Mouse (Mus musculus) liver, embryonic 11.5 days (tissue): ENCODE measurements around the gene Mrvi1. TPM values are rescaled to one million over a fixed set of nuclear protein-coding genes. Genes with fewer than 3 reads are reported as not detected.

Experiments
- ATAC-seq: fragments of 200-750 bp; cut with Nextera tagmentation; replicated peaks from 2 replicates; pipeline ENCODE4 v1.8.0; 2017; ENCODE audit warnings: moderate number of reproducible peaks, mild to moderate bottlenecking, moderate TSS enrichment, moderate library complexity; ENCODE audit not compliant: low FRiP score
- DNase-seq: peaks from one replicate; pipeline ENCODE4 v3.0.0-alpha.2; 2017; ENCODE audit warnings: low spot score
- H3K27ac ChIP-seq: fragments of 300-500 bp; sonication (generic); 2 replicates; pipeline ENCODE4 v1.5.1; 2014; ENCODE audit warnings: mild to moderate bottlenecking, low read depth, low read length, control low read depth
- H3K27me3 ChIP-seq: fragments of 300-500 bp; sonication (generic); replicated peaks from 2 replicates; pipeline ENCODE4 v1.6.1; 2014; ENCODE audit warnings: low read length, mixed read lengths; ENCODE audit not compliant: control insufficient read depth, insufficient read depth
- H3K36me3 ChIP-seq: fragments of 300-500 bp; sonication (generic); 2 replicates; pipeline ENCODE4 v1.6.1; 2014; ENCODE audit warnings: mild to moderate bottlenecking, low read length, moderate library complexity, mixed read lengths; ENCODE audit not compliant: control insufficient read depth, insufficient read depth
- H3K4me1 ChIP-seq: fragments of 300-500 bp; sonication (generic); replicated peaks from 2 replicates; pipeline ENCODE4 v1.6.1; 2014; ENCODE audit warnings: low read length, mixed read lengths; ENCODE audit not compliant: control insufficient read depth, insufficient read depth
- H3K4me2 ChIP-seq: fragments of 300-500 bp; sonication (generic); 2 replicates; pipeline ENCODE4 v1.6.1; 2014; ENCODE audit warnings: mild to moderate bottlenecking, control low read depth, moderate library complexity
- H3K4me3 ChIP-seq: fragments of 300-500 bp; sonication (generic); 2 replicates; pipeline ENCODE4 v1.5.1; 2014; ENCODE audit warnings: low read depth, low read length, control low read depth
- H3K9ac ChIP-seq: fragments of 300-500 bp; sonication (generic); 2 replicates; pipeline ENCODE4 v1.6.1; 2014; ENCODE audit warnings: low read depth, low read length, control low read depth
- H3K9me3 ChIP-seq: fragments of 300-500 bp; sonication (generic); 2 replicates; pipeline ENCODE4 v1.6.1; 2016; ENCODE audit warnings: low read length, inconsistent platforms, mixed read lengths; ENCODE audit not compliant: control insufficient read depth
- WGBS: fragments of 180-500 bp; shearing (Covaris S2); extraction: QIAGEN DNeasy Blood & Tissue Kit; methylation state at CpG from one replicate; pipeline ENCODE4 v1.1.7; 2014; 5-methylcytosine and 5-hydroxymethylcytosine counted together
- polyA plus RNA-seq: library from polyadenylated mRNA; unstranded; fragments of >200 nt; fragmentation: Nextera tagmentation; extraction: Ambion mirVana; gene quantifications from 2 replicates; pipeline ENCODE4 v1.2.1, GENCODE M21; 2014

The Mrvi1 gene
- polyA plus RNA-seq, 1 experiment from 2014 or later: 20.7 TPM

GRCm38 (mm10) chr7:110865038-110865437 is 117.2 kb downstream of the Mrvi1 start:
- 49% methylated on average over 10 of the region's 10 CpGs for WGBS
- Histone ChIP-seq H3K4me3 (no peak overlapping the region), H3K9ac (no peak overlapping the region), H3K27ac (no peak overlapping the region), H3K9me3 (no peaks in the 10 kb centered on the region), H3K36me3 (no peaks in the 10 kb centered on the region), H3K4me1 (peaks cover 10% of the 10 kb centered on the region; the same call in 1 of the 2 replicates), H3K27me3 (no peaks in the 10 kb centered on the region), H3K4me2 (no peak overlapping the region)
- ATAC-seq: no peak
- DNase-seq: no peak

- no peak; the same call in 1 of the 2 replicates for ATAC-seq
- Histone ChIP-seq H3K4me2 (no peak within 1 kb of the TSS), H3K9ac (no peak within 1 kb of the TSS), H3K27ac (no peak within 1 kb of the TSS), H3K9me3 (no peaks in the 10 kb centered on the region), H3K36me3 (no peaks in the 10 kb centered on the region), H3K4me3 (no peak within 1 kb of the TSS), H3K4me1 (peaks cover 16% of the 10 kb centered on the region; the same call in 1 of the 2 replicates), H3K27me3 (no peaks in the 10 kb centered on the region)
- 56% methylated on average over 12 of the region's 12 CpGs for WGBS
- DNase-seq: no peak
Observed at GRCm38 (mm10) chr7:110862751-110863289, 119.4 kb downstream of the Mrvi1 start, which contains the start of gene Lyve1. Gene Lyve1 (minus strand): TSS chr7:110863239.

GRCm38 (mm10) chr7:110860129-110860528 is 122.1 kb downstream of the Mrvi1 start:
- Histone ChIP-seq H3K4me2 (no peak overlapping the region; the same call in 1 of the 2 replicates), H3K27ac (no peak overlapping the region), H3K4me3 (no peak overlapping the region), H3K9ac (no peak overlapping the region), H3K9me3 (no peaks in the 10 kb centered on the region), H3K27me3 (no peaks in the 10 kb centered on the region), H3K36me3 (no peaks in the 10 kb centered on the region), H3K4me1 (peaks cover 16% of the 10 kb centered on the region; the same call in 1 of the 2 replicates)
- DNase-seq (no peak), ATAC-seq (no peak)
- 28% methylated on average over 5 of the region's 5 CpGs for WGBS

- no peaks in the 10 kb centered on the region for H3K27me3 ChIP-seq
- H3K27ac ChIP-seq: no peak overlapping the region
- H3K4me2 ChIP-seq: no peak overlapping the region
- 53% methylated on average over 1 of the region's 1 CpGs for WGBS
- no peaks in the 10 kb centered on the region for H3K9me3 ChIP-seq
- no peaks in the 10 kb centered on the region for H3K36me3 ChIP-seq
- ATAC-seq: no peak
- no peak for DNase-seq
- no peak overlapping the region for H3K9ac ChIP-seq
- H3K4me3 ChIP-seq: no peak overlapping the region
- H3K4me1 ChIP-seq: peaks cover 15% of the 10 kb centered on the region; the same call in 1 of the 2 replicates
Observed at GRCm38 (mm10) chr7:110855604-110856003, 126.7 kb downstream of the Mrvi1 start.

GRCm38 (mm10) chr7:110854927-110855546 is 127.2 kb downstream of the Mrvi1 start:
- no peak overlapping the region for H3K4me3 ChIP-seq
- DNase-seq: no peak
- no peak overlapping the region for H3K27ac ChIP-seq
- ATAC-seq: no peak
- peaks cover 9% of the 10 kb centered on the region; the same call in 1 of the 2 replicates for H3K4me1 ChIP-seq
- WGBS: 78% methylated on average over 8 of the region's 8 CpGs
- no peak overlapping the region for H3K4me2 ChIP-seq
- H3K9ac ChIP-seq: no peak overlapping the region
- no peaks in the 10 kb centered on the region for H3K27me3 ChIP-seq
- no peaks in the 10 kb centered on the region for H3K9me3 ChIP-seq
- H3K36me3 ChIP-seq: no peaks in the 10 kb centered on the region

GRCm38 (mm10) chr7:110854519-110854918 is 127.7 kb downstream of the Mrvi1 start:
- no peaks in the 10 kb centered on the region for H3K27me3 ChIP-seq
- no peaks in the 10 kb centered on the region for H3K9me3 ChIP-seq
- no peak overlapping the region for H3K27ac ChIP-seq
- WGBS: 73% methylated on average over 3 of the region's 3 CpGs
- H3K9ac ChIP-seq: no peak overlapping the region
- no peaks in the 10 kb centered on the region for H3K36me3 ChIP-seq
- H3K4me3 ChIP-seq: no peak overlapping the region
- peaks cover 9% of the 10 kb centered on the region; the same call in 1 of the 2 replicates for H3K4me1 ChIP-seq
- ATAC-seq: no peak
- DNase-seq: no peak
- no peak overlapping the region for H3K4me2 ChIP-seq

GRCm38 (mm10) chr7:110853611-110854010 is 128.7 kb downstream of the Mrvi1 start:
- H3K27ac ChIP-seq: no peak overlapping the region
- DNase-seq (no peak), ATAC-seq (no peak)
- no peaks in the 10 kb centered on the region for H3K27me3 ChIP-seq
- 0 out of 2 replicates have a peak, but pooled peaks cover 7% of the 10 kb centered on the region for H3K4me1 ChIP-seq
- no peaks in the 10 kb centered on the region for H3K9me3 ChIP-seq
- 72% methylated on average over 10 of the region's 10 CpGs for WGBS
- no peak overlapping the region for H3K4me3 ChIP-seq
- H3K9ac ChIP-seq: no peak overlapping the region
- H3K4me2 ChIP-seq: no peak overlapping the region
- H3K36me3 ChIP-seq: no peaks in the 10 kb centered on the region

- 70% methylated on average over 7 of the region's 7 CpGs for WGBS
- Histone ChIP-seq H3K4me2 (no peak overlapping the region), H3K27ac (no peak overlapping the region; the same call in 1 of the 2 replicates), H3K27me3 (no peaks in the 10 kb centered on the region), H3K36me3 (no peaks in the 10 kb centered on the region), H3K9ac (no peak overlapping the region), H3K4me1 (0 out of 2 replicates have a peak, but pooled peaks cover 12% of the 10 kb centered on the region), H3K9me3 (no peaks in the 10 kb centered on the region), H3K4me3 (no peak overlapping the region)
- ATAC-seq (no peak), DNase-seq (no peak)
Observed at GRCm38 (mm10) chr7:110851541-110852203, 130.6 kb downstream of the Mrvi1 start.
